Mouse (Mus musculus) intestine, embryonic 14.5 days (tissue): ENCODE measurements around the gene Il34. TPM values are rescaled to one million over a fixed set of nuclear protein-coding genes. Genes with fewer than 3 reads are reported as not detected.

Experiments
- ATAC-seq: fragments of 200-750 bp; cut with Nextera tagmentation; replicated peaks from 2 replicates; pipeline ENCODE4 v1.8.0; 2017; ENCODE audit warnings: low read depth, moderate number of reproducible peaks, moderate TSS enrichment, moderate library complexity; ENCODE audit not compliant: low FRiP score, low TSS enrichment
- DNase-seq: peaks from one replicate; pipeline ENCODE4 v3.0.0-alpha.2; 2018; ENCODE audit warnings: low spot score
- H3K27ac ChIP-seq: fragments of 300-500 bp; sonication (generic); 2 replicates; pipeline ENCODE4 v1.5.1; 2014; ENCODE audit warnings: low read depth, mild to moderate bottlenecking, control low read depth
- H3K27me3 ChIP-seq: fragments of 300-500 bp; sonication (generic); replicated peaks from 2 replicates; pipeline ENCODE4 v1.6.1; 2014; ENCODE audit warnings: low read length, control low read depth; ENCODE audit not compliant: control insufficient read depth, insufficient read depth
- H3K36me3 ChIP-seq: fragments of 300-500 bp; sonication (generic); 2 replicates; pipeline ENCODE4 v1.6.1; 2014; ENCODE audit warnings: low read length, control low read depth; ENCODE audit not compliant: control insufficient read depth, insufficient read depth
- H3K4me1 ChIP-seq: fragments of 300-500 bp; sonication (generic); replicated peaks from 2 replicates; pipeline ENCODE4 v1.6.1; 2014; ENCODE audit warnings: low read length, control low read depth, mixed read lengths; ENCODE audit not compliant: control insufficient read depth, insufficient read depth
- H3K4me2 ChIP-seq: fragments of 300-500 bp; sonication (generic); 2 replicates; pipeline ENCODE4 v1.6.1; 2014; ENCODE audit warnings: low read length
- H3K4me3 ChIP-seq: fragments of 300-500 bp; sonication (generic); 2 replicates; pipeline ENCODE4 v1.5.1; 2014; ENCODE audit warnings: low read depth, low read length, control low read depth, mixed read lengths
- H3K9ac ChIP-seq: fragments of 300-500 bp; sonication (generic); 2 replicates; pipeline ENCODE4 v1.6.1; 2014; ENCODE audit warnings: mild to moderate bottlenecking, low read length
- H3K9me3 ChIP-seq: fragments of 300-500 bp; sonication (generic); 2 replicates; pipeline ENCODE4 v1.6.1; 2016; ENCODE audit warnings: low read length, control low read depth; ENCODE audit not compliant: control insufficient read depth
- WGBS: fragments of 180-500 bp; shearing (Covaris S2); extraction: QIAGEN DNeasy Blood & Tissue Kit; methylation state at CpG from one replicate; pipeline ENCODE4 v1.1.7; 2014; 5-methylcytosine and 5-hydroxymethylcytosine counted together
- polyA plus RNA-seq: library from polyadenylated mRNA; unstranded; fragments of >200 nt; fragmentation: Nextera tagmentation; extraction: Ambion mirVana; gene quantifications from 2 replicates; pipeline ENCODE4 v1.2.1, GENCODE M21; 2014

Il34 gene
- polyA plus RNA-seq, 1 experiment from 2014 or later = 1.5 TPM

DNA sequence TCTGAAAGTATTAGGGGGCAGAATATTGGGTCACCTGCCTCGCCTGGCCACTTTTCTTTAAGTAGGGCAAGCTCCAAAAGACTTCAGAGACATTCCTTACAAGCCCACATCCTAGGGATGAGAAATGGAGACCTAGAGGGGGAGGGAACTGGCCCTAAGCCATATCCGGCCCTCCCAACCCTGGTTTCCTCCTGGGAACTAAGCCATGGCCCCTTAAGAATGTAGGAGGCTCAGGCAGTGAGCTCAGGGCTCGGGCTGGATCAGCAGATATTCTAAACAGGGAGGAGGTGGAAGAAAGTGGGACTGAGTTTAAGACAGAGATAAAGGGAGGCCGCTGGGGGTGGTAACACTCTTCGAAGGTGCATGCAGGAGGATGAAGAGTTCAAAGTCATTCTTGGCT, 44.5 kb downstream of the Il34 start:
- DNase-seq = no peak
- H3K27ac ChIP-seq = no peak overlapping the region

GRCm38 (mm10) chr8:110760280-110760940, 45.3 kb downstream of the Il34 start:
- Histone ChIP-seq H3K4me3 (no peak overlapping the region), H3K27ac (no peak overlapping the region), H3K9ac (no peak overlapping the region), H3K9me3 (no peaks in the 10 kb centered on the region), H3K4me2 (no peak overlapping the region), H3K4me1 (no peaks in the 10 kb centered on the region; the same call in 1 of the 2 replicates), H3K36me3 (no peaks in the 10 kb centered on the region), H3K27me3 (no peaks in the 10 kb centered on the region)
- WGBS = 59% methylated on average over 7 of the region's 7 CpGs
- ATAC-seq = no peak
- no peak for DNase-seq

More for the DNA sequence above, 44.5 kb downstream of the Il34 start:
- Histone ChIP-seq H3K27me3 (no peaks in the 10 kb centered on the region), H3K4me2 (no peak overlapping the region), H3K4me1 (no peaks in the 10 kb centered on the region; the same call in 1 of the 2 replicates), H3K36me3 (no peaks in the 10 kb centered on the region), H3K4me3 (no peak overlapping the region), H3K9me3 (no peaks in the 10 kb centered on the region), H3K9ac (no peak overlapping the region)
- 45% methylated on average over 5 of the region's 5 CpGs for WGBS
- peak; percentile 61 for ATAC-seq

DNA sequence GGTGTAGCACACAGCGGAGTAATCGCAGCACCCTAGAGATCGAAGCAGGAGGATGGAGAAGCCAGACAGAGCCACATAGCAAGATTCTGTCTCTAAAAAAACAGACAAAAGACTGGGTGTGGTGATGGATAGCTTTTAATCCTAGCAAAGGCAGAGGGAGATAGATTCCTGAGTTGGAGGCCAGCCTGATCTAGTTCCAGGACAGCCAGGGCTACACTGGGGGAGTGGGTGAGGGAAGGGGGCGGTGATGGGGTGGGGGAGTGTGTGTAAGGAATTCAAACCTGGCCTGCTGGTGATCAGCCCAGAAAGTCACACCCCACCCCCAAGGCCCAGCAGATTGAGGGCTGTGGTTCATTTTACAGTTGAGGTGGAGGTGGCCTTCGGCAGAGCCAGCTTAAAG, 49.5 kb downstream of the Il34 start:
- no peaks in the 10 kb centered on the region for H3K9me3 ChIP-seq
- no peak overlapping the region for H3K9ac ChIP-seq
- no peaks in the 10 kb centered on the region; the same call in none of the 2 replicates for H3K4me1 ChIP-seq
- no peaks in the 10 kb centered on the region for H3K36me3 ChIP-seq
- WGBS = 70% methylated on average over 5 of the region's 5 CpGs
- no peak overlapping the region for H3K4me3 ChIP-seq
- H3K4me2 ChIP-seq = no peak overlapping the region
- ATAC-seq (no peak), DNase-seq (no peak)
- no peak overlapping the region for H3K27ac ChIP-seq
- no peaks in the 10 kb centered on the region for H3K27me3 ChIP-seq

- Histone ChIP-seq H3K9me3 (no peaks in the 10 kb centered on the region), H3K4me2 (no peak overlapping the region), H3K27ac (no peak overlapping the region), H3K9ac (no peak overlapping the region), H3K27me3 (no peaks in the 10 kb centered on the region), H3K4me3 (no peak overlapping the region), H3K4me1 (no peaks in the 10 kb centered on the region; the same call in 1 of the 2 replicates), H3K36me3 (no peaks in the 10 kb centered on the region)
- DNase-seq (no peak), ATAC-seq (no peak)
- 59% methylated on average over 15 of the region's 15 CpGs for WGBS
Measured at GRCm38 (mm10) chr8:110755511-110756170, 50.1 kb downstream of the Il34 start.

GRCm38 (mm10) chr8:110754713-110755112, 51.0 kb downstream of the Il34 start:
- H3K27me3 ChIP-seq = no peaks in the 10 kb centered on the region
- WGBS = 42% methylated on average over 4 of the region's 4 CpGs
- H3K36me3 ChIP-seq = no peaks in the 10 kb centered on the region
- no peaks in the 10 kb centered on the region; the same call in 1 of the 2 replicates for H3K4me1 ChIP-seq
- H3K27ac ChIP-seq = no peak overlapping the region
- no peaks in the 10 kb centered on the region for H3K9me3 ChIP-seq
- no peak overlapping the region for H3K9ac ChIP-seq
- no peak overlapping the region for H3K4me3 ChIP-seq
- no peak for DNase-seq
- no peak overlapping the region for H3K4me2 ChIP-seq
- ATAC-seq = peak; percentile 35; the same call in 1 of the 2 replicates

GRCm38 (mm10) chr8:110751490-110751889, 54.2 kb downstream of the Il34 start:
- Histone ChIP-seq H3K36me3 (no peaks in the 10 kb centered on the region), H3K9ac (no peak overlapping the region), H3K27ac (no peak overlapping the region), H3K9me3 (no peaks in the 10 kb centered on the region), H3K4me3 (no peak overlapping the region), H3K27me3 (no peaks in the 10 kb centered on the region), H3K4me2 (no peak overlapping the region), H3K4me1 (no peaks in the 10 kb centered on the region; the same call in 1 of the 2 replicates)
- DNase-seq (no peak), ATAC-seq (no peak)
- 71% methylated on average over 5 of the region's 5 CpGs for WGBS

- DNase-seq (no peak), ATAC-seq (no peak)
- H3K9me3 ChIP-seq = no peaks in the 10 kb centered on the region
- H3K27ac ChIP-seq = no peak overlapping the region
- no peak overlapping the region for H3K4me3 ChIP-seq
- no peak overlapping the region for H3K9ac ChIP-seq
- H3K4me2 ChIP-seq = no peak overlapping the region
- no peaks in the 10 kb centered on the region for H3K36me3 ChIP-seq
- 42% methylated on average over 13 of the region's 13 CpGs for WGBS
- no peaks in the 10 kb centered on the region; the same call in 1 of the 2 replicates for H3K4me1 ChIP-seq
- no peaks in the 10 kb centered on the region for H3K27me3 ChIP-seq
Measured at GRCm38 (mm10) chr8:110750269-110750668, 55.5 kb downstream of the Il34 start.

GRCm38 (mm10) chr8:110749500-110750170, 56.1 kb downstream of the Il34 start:
- H3K4me1 ChIP-seq = no peaks in the 10 kb centered on the region; the same call in 1 of the 2 replicates

More at GRCm38 (mm10) chr8:110749500-110750170, 56.1 kb downstream of the Il34 start:
- WGBS = 55% methylated on average over 10 of the region's 10 CpGs
- no peak overlapping the region for H3K27ac ChIP-seq
- no peaks in the 10 kb centered on the region for H3K27me3 ChIP-seq
- H3K4me2 ChIP-seq = no peak overlapping the region
- no peak overlapping the region for H3K9ac ChIP-seq
- H3K9me3 ChIP-seq = no peaks in the 10 kb centered on the region
- no peak overlapping the region for H3K4me3 ChIP-seq
- ATAC-seq (no peak; the same call in 1 of the 2 replicates), DNase-seq (peak; percentile 71)
- no peaks in the 10 kb centered on the region for H3K36me3 ChIP-seq
